In the genomic region with DNA sequence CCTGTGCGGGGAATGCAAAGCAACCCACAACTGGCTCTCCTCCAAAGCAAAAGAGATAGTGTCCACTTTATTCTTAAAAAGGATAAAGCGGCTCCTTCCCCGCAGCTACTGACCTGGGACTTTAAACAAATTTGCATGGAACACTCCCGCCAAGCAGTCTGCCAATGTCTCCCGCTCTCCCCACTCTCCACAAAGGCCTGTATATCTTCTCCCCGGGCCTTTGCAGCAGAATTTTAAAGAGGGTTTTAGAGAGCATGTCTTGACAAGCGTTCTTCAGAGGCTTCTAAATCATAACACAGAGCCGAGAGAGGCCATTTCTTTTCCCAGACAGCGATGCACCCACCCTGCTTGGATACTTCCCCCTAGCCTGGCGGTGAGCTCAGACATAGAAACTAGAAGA, we compare ENCODE assay signal across 19 mouse cellular contexts.
DNase-seq lines count a peak whose midpoint lies in the region; ATAC-seq and TF ChIP-seq lines count a peak whose summit lies in the region.
"Had no signal": no experiment of that assay in that cellular context is flagged by ENCODE, and none has a peak within 500 bp of the region (broad histone marks: within the 10 kb centered on the region; RNA-seq: fewer than 3 reads in every experiment).

No protein-coding gene starts in this region.

- no peak for DNase-seq in heart, postnatal 36 days
- DNase-seq in hindbrain, postnatal 0 days (ENCODE audit: low spot score) = no peak
- no peak for DNase-seq in hindbrain, embryonic 10.5 days (ENCODE audit: low spot score)
- no peak for DNase-seq in intestine, embryonic 14.5 days (ENCODE audit: low spot score)
- DNase-seq in adrenal gland, adult 8-10 months = no peak
- DNase-seq in left cerebral cortex, postnatal 25 days (ENCODE audit: low spot score in 2 of 2) = no peak
- DNase-seq: adrenal gland, adult 2 months; cerebellum, adult 11-12 months; cerebellum, postnatal 36 days; layer of hippocampus, postnatal 36 days; right cerebral cortex, adult 18-20 months; thymus, postnatal 4 days had no signal

- no peak overlapping the region for H3K4me3 ChIP-seq in heart, embryonic 12.5 days
- H3K4me3 ChIP-seq in hindbrain, postnatal 0 days (ENCODE audit: low read length) = no peak overlapping the region
- no peak overlapping the region for H3K4me3 ChIP-seq in hindbrain, embryonic 10.5 days
- H3K4me3 ChIP-seq in intestine, embryonic 14.5 days (ENCODE audit: low read depth, low read length) = no peak overlapping the region
- no peak overlapping the region for H3K4me3 ChIP-seq in midbrain, embryonic 16.5 days (ENCODE audit: low read depth, low read length)
- H3K4me3 ChIP-seq: forebrain, embryonic 15.5 days; hindbrain, embryonic 15.5 days; limb, embryonic 10.5 days had no signal

- H3K27me3 ChIP-seq in heart, embryonic 12.5 days (replicated peaks) = peaks cover 5% of the 10 kb centered on the region; the same call in 1 of the 2 replicates
- no peaks in the 10 kb centered on the region for H3K27me3 ChIP-seq in hindbrain, postnatal 0 days (ENCODE audit: insufficient read depth, low read length)
- H3K27me3 ChIP-seq in hindbrain, embryonic 10.5 days (ENCODE audit: insufficient read depth, poor library complexity, severe bottlenecking) = no peaks in the 10 kb centered on the region; the same call in 1 of the 2 replicates
- H3K27me3 ChIP-seq in intestine, embryonic 14.5 days (replicated peaks; ENCODE audit: control insufficient read depth, insufficient read depth, low read length) = no peaks in the 10 kb centered on the region
- H3K27me3 ChIP-seq in midbrain, embryonic 16.5 days (ENCODE audit: control insufficient read depth, insufficient read depth, low read depth, low read length) = no peaks in the 10 kb centered on the region
- H3K27me3 ChIP-seq: forebrain, embryonic 15.5 days had no signal

- no peak for ATAC-seq in heart, embryonic 12.5 days (ENCODE audit: insufficient number of reproducible peaks, low FRiP score)
- no peak for ATAC-seq in hindbrain, postnatal 0 days
- ATAC-seq in intestine, embryonic 14.5 days (replicated peaks; ENCODE audit: low FRiP score, low TSS enrichment, low read depth) = no peak
- no peak for ATAC-seq in midbrain, embryonic 16.5 days
- ATAC-seq: forebrain, embryonic 15.5 days; lung, postnatal 0 days had no signal

- no peak overlapping the region for H3K9ac ChIP-seq in heart, embryonic 12.5 days
- H3K9ac ChIP-seq in hindbrain, postnatal 0 days (replicated peaks; ENCODE audit: low read length) = no peak overlapping the region
- no peak overlapping the region for H3K9ac ChIP-seq in intestine, embryonic 14.5 days (ENCODE audit: low read length)
- no peak overlapping the region for H3K9ac ChIP-seq in midbrain, embryonic 16.5 days (ENCODE audit: low read depth, low read length)
- H3K9ac ChIP-seq: forebrain, embryonic 15.5 days; hindbrain, embryonic 15.5 days had no signal

- intact Hi-C loops in heart, postnatal 36 days (cut with DNase I) = no loop called here
- intact Hi-C loops in left cerebral cortex, postnatal 25 days (cut with DNase I) = no loop called here

- TF ChIP-seq CTCF in hindbrain, postnatal 0 days (IDR thresholded peaks at IDR 0.05; ENCODE audit: low read depth) = no peak

- peak overlapping the region; percentile 26 for H3K4me2 ChIP-seq in heart, embryonic 12.5 days
- 0 out of 2 replicates have a peak overlapping the region, but pooled peaks have one; percentile 16 for H3K4me2 ChIP-seq in hindbrain, postnatal 0 days (ENCODE audit: low read depth, low read length)
- no peak overlapping the region for H3K4me2 ChIP-seq in intestine, embryonic 14.5 days (ENCODE audit: low read length)
- H3K4me2 ChIP-seq in midbrain, embryonic 16.5 days (ENCODE audit: low read length) = no peak overlapping the region
- H3K4me2 ChIP-seq: forebrain, embryonic 15.5 days; hindbrain, embryonic 15.5 days; liver, embryonic 11.5 days had no signal

- peaks cover 7% of the 10 kb centered on the region; the same call in 1 of the 2 replicates for H3K4me1 ChIP-seq in heart, embryonic 12.5 days (replicated peaks)
- no peaks in the 10 kb centered on the region for H3K4me1 ChIP-seq in hindbrain, postnatal 0 days (ENCODE audit: insufficient read depth, low read length)
- peaks cover 13% of the 10 kb centered on the region; the same call in 1 of the 2 replicates for H3K4me1 ChIP-seq in hindbrain, embryonic 10.5 days (replicated peaks)
- H3K4me1 ChIP-seq in intestine, embryonic 14.5 days (replicated peaks; ENCODE audit: control insufficient read depth, insufficient read depth, low read length) = peaks cover 14% of the 10 kb centered on the region; the same call in 1 of the 2 replicates
- H3K4me1 ChIP-seq in midbrain, embryonic 16.5 days (ENCODE audit: control insufficient read depth, insufficient read depth, low read length) = peaks cover 14% of the 10 kb centered on the region

- H3K9me3 ChIP-seq in heart, embryonic 12.5 days (replicated peaks) = no peaks in the 10 kb centered on the region
- no peaks in the 10 kb centered on the region for H3K9me3 ChIP-seq in hindbrain, postnatal 0 days (ENCODE audit: low read length)
- H3K9me3 ChIP-seq in hindbrain, embryonic 10.5 days = no peaks in the 10 kb centered on the region
- H3K9me3 ChIP-seq in intestine, embryonic 14.5 days (ENCODE audit: control insufficient read depth, low read length) = no peaks in the 10 kb centered on the region
- H3K9me3 ChIP-seq in midbrain, embryonic 16.5 days (replicated peaks; ENCODE audit: control insufficient read depth, low read length, poor library complexity, severe bottlenecking) = no peaks in the 10 kb centered on the region
- H3K9me3 ChIP-seq: forebrain, embryonic 15.5 days; hindbrain, embryonic 15.5 days; limb, embryonic 10.5 days had no signal

- H3K27ac ChIP-seq in heart, embryonic 12.5 days (ENCODE audit: poor library complexity, severe bottlenecking) = no peak overlapping the region
- H3K27ac ChIP-seq in hindbrain, postnatal 0 days = no peak overlapping the region
- no peak overlapping the region for H3K27ac ChIP-seq in hindbrain, embryonic 10.5 days
- H3K27ac ChIP-seq in intestine, embryonic 14.5 days (ENCODE audit: low read depth) = peak overlapping the region; percentile 9; the same call in 1 of the 2 replicates
- peak overlapping the region; percentile 29; the same call in 1 of the 2 replicates for H3K27ac ChIP-seq in midbrain, embryonic 16.5 days (ENCODE audit: low read length)
- H3K27ac ChIP-seq: forebrain, embryonic 15.5 days; hindbrain, embryonic 15.5 days; limb, embryonic 10.5 days had no signal

- no peaks in the 10 kb centered on the region for H3K36me3 ChIP-seq in heart, embryonic 12.5 days
- no peaks in the 10 kb centered on the region for H3K36me3 ChIP-seq in hindbrain, postnatal 0 days (ENCODE audit: insufficient read depth, low read length)
- H3K36me3 ChIP-seq in hindbrain, embryonic 10.5 days = no peaks in the 10 kb centered on the region
- H3K36me3 ChIP-seq in intestine, embryonic 14.5 days (ENCODE audit: control insufficient read depth, insufficient read depth, low read length) = no peaks in the 10 kb centered on the region
- no peaks in the 10 kb centered on the region for H3K36me3 ChIP-seq in midbrain, embryonic 16.5 days (ENCODE audit: control insufficient read depth, insufficient read depth, low read length)
- H3K36me3 ChIP-seq: forebrain, embryonic 15.5 days; hindbrain, embryonic 15.5 days; limb, embryonic 10.5 days had no signal

- WGBS in heart, embryonic 12.5 days = 32% methylated on average over 10 of the region's 10 CpGs
- WGBS in hindbrain, postnatal 0 days = 28% methylated on average over 10 of the region's 10 CpGs
- WGBS in hindbrain, embryonic 10.5 days = 59% methylated on average over 10 of the region's 10 CpGs
- WGBS in intestine, embryonic 14.5 days = 26% methylated on average over 10 of the region's 10 CpGs
- WGBS in midbrain, embryonic 16.5 days = 25% methylated on average over 10 of the region's 10 CpGs

Comparison
In these comparisons a context has a peak if more than half of its experiments do, and no peak if none do; other contexts are left out.
1. H3K27ac ChIP-seq: peak in intestine, embryonic 14.5 days (single experiment) and midbrain, embryonic 16.5 days (single experiment); none in heart, embryonic 12.5 days (single experiment), hindbrain, postnatal 0 days (single experiment) and hindbrain, embryonic 10.5 days (single experiment).
2. H3K4me2 ChIP-seq: peak in heart, embryonic 12.5 days (single experiment) and hindbrain, postnatal 0 days (single experiment); none in intestine, embryonic 14.5 days (single experiment) and midbrain, embryonic 16.5 days (single experiment).